Comparison of ENCODE assay signal across 18 mouse cellular contexts in genomic region chr17:5297984-5298383, GRCm38 (mm10).
"Had no signal": no experiment of that assay in that cellular context is flagged by ENCODE, and none has a peak within 500 bp of the region (broad histone marks: within the 10 kb centered on the region; RNA-seq: fewer than 3 reads in every experiment).

No protein-coding gene starts in this region.

- H3K27ac ChIP-seq: liver, embryonic 13.5 days; neural tube, embryonic 12.5 days; stomach, postnatal 0 days had no signal

- H3K4me2 ChIP-seq: liver, embryonic 13.5 days; neural tube, embryonic 12.5 days had no signal

- H3K4me3 ChIP-seq: left cerebral cortex, adult 2 months; liver, embryonic 13.5 days; neural tube, embryonic 12.5 days had no signal

- H3K27me3 ChIP-seq: liver, embryonic 13.5 days; neural tube, embryonic 12.5 days had no signal

- H3K36me3 ChIP-seq: liver, embryonic 13.5 days had no signal

- H3K4me1 ChIP-seq: liver, embryonic 13.5 days had no signal

- H3K9ac ChIP-seq: liver, embryonic 13.5 days; neural tube, embryonic 12.5 days had no signal

- H3K9me3 ChIP-seq: liver, embryonic 13.5 days; neural tube, embryonic 12.5 days had no signal

- DNase-seq: kidney, adult 18-20 months; kidney, adult 9 months; kidney, postnatal 14 days; kidney, postnatal 4 days; layer of hippocampus, postnatal 36 days; liver, embryonic 13.5 days; lung, adult 2 months; lung, postnatal 14 days; lung, postnatal 4 days; right cerebral cortex, adult 18-20 months; right cerebral cortex, postnatal 14 days; right cerebral cortex, postnatal 4 days; thymus, adult 2 months; thymus, postnatal 14 days; thymus, postnatal 4 days had no signal
